Mouse (Mus musculus) myocyte (in vitro differentiated cells): ENCODE results near the gene Lrrc27. TPM values are rescaled to one million over a fixed set of nuclear protein-coding genes. Genes with fewer than 3 reads are reported as not detected.

Source experiments
- H3K27me3 ChIP-seq: one replicate; pipeline ENCODE4 v1.6.1; 2011; ENCODE audit not compliant: control insufficient read depth, insufficient read depth, insufficient read length
- H3K36me3 ChIP-seq: one replicate; pipeline ENCODE4 v1.6.1; 2011; ENCODE audit not compliant: control insufficient read depth, insufficient read depth
- H3K4me2 ChIP-seq: one replicate; pipeline ENCODE4 v1.6.1; 2011; ENCODE audit warnings: low read depth, control low read depth
- H3K4me3 ChIP-seq: one replicate; pipeline ENCODE4 v1.5.1; 2011; ENCODE audit warnings: mild to moderate bottlenecking, control low read depth, moderate library complexity
- H3K79me2 ChIP-seq: one replicate; pipeline ENCODE4 v1.6.1; 2011; ENCODE audit not compliant: control insufficient read depth, insufficient read depth
- H3ac ChIP-seq: one replicate; pipeline ENCODE4 v1.6.1; 2011; ENCODE audit not compliant: control insufficient read depth, insufficient read length
- CEBPB ChIP-seq: IDR thresholded peaks from 2 replicates; pipeline ENCODE4 v1.6.1; 2011; ENCODE audit warnings: mild to moderate bottlenecking, moderate library complexity; ENCODE audit not compliant: poor library complexity, insufficient read depth, severe bottlenecking
- E2F4 ChIP-seq: IDR thresholded peaks from one replicate; pipeline ENCODE4 v1.6.1; 2011; ENCODE audit warnings: mild to moderate bottlenecking, control low read depth, moderate library complexity; ENCODE audit not compliant: insufficient read depth
- MAX ChIP-seq: IDR thresholded peaks from one replicate; pipeline ENCODE4 v1.6.1; 2011; ENCODE audit warnings: low read depth, mild to moderate bottlenecking, control low read depth
- MYOD1 ChIP-seq, 3 experiments: IDR thresholded peaks; one replicate each; pipeline ENCODE4 v1.6.1; 2011; ENCODE audit warnings: control low read depth in 2 of 3, low read depth in 2 of 3, mild to moderate bottlenecking in 2 of 3, moderate library complexity in 1 of 3; ENCODE audit not compliant: insufficient read length in 2 of 3, control insufficient read depth in 1 of 3
- MYOG ChIP-seq, 3 experiments: IDR thresholded peaks; one replicate each; pipeline ENCODE4 v1.6.1; 2011; ENCODE audit warnings: control low read depth in 2 of 3, low read depth in 2 of 3, mild to moderate bottlenecking in 2 of 3; ENCODE audit not compliant: insufficient read length in 2 of 3, control insufficient read depth in 1 of 3, insufficient read depth in 1 of 3
- POLR2A ChIP-seq: IDR thresholded peaks from one replicate; pipeline ENCODE4 v1.6.1; 2011; ENCODE audit warnings: low read depth, mild to moderate bottlenecking, control low read depth, moderate library complexity; ENCODE audit not compliant: insufficient read length
- POLR2AphosphoS2 ChIP-seq: IDR thresholded peaks from one replicate; pipeline ENCODE4 v1.6.1; 2011; ENCODE audit warnings: low read depth, control low read depth; ENCODE audit not compliant: insufficient read length
- REST ChIP-seq: IDR thresholded peaks from one replicate; pipeline ENCODE4 v1.6.1; 2011; ENCODE audit warnings: mild to moderate bottlenecking, control low read depth, moderate library complexity; ENCODE audit not compliant: insufficient read depth, insufficient read length
- SRF ChIP-seq: IDR thresholded peaks from one replicate; pipeline ENCODE4 v1.6.1; 2011; ENCODE audit warnings: low read depth; ENCODE audit not compliant: control insufficient read depth, insufficient read length
- TCF12 ChIP-seq: IDR thresholded peaks from one replicate; pipeline ENCODE4 v1.6.1; 2011; ENCODE audit warnings: mild to moderate bottlenecking, control low read depth; ENCODE audit not compliant: poor library complexity, insufficient read depth, severe bottlenecking
- TCF3 ChIP-seq: IDR thresholded peaks from one replicate; pipeline ENCODE4 v1.6.1; 2011; ENCODE audit warnings: low read depth, control low read depth; ENCODE audit not compliant: insufficient read length
- USF1 ChIP-seq: IDR thresholded peaks from one replicate; pipeline ENCODE4 v1.6.1; 2011; ENCODE audit warnings: low read depth, mild to moderate bottlenecking, control low read depth, moderate library complexity
- polyA plus RNA-seq: library from polyadenylated mRNA; unstranded; fragments of >200 nt; fragmentation: generic; extraction: Trizol; gene quantifications from one replicate; pipeline ENCODE4 v1.2.1, GENCODE M21; 2012; ENCODE audit warnings: missing spikeins

Gene Lrrc27
- polyA plus RNA-seq, 1 experiment: 7.9 TPM

DNA sequence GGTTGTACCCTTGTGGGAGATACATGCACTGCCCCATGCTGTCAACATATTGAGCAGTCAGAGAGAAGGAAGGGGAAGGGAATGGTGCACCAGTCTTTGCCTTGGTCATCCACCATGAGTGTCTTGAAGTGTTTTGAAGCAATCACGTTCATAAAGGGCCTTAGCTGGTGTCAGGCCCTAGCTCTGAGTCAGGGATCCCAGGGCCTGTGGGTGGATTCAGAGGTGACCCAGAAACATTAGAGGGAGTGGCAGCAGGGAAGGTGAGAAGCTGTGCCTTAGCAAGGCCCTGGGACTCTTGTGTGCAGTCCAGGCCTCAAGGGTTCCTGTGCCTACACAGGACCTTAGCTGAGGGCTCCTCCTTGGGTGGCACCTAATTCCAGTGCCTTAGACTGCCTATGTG, 11.3 kb downstream of the Lrrc27 start:
- Histone ChIP-seq H3ac (no peak overlapping the region), H3K79me2 (no peaks in the 10 kb centered on the region), H3K4me3 (no peak overlapping the region), H3K27me3 (no peaks in the 10 kb centered on the region), H3K4me2 (no peak overlapping the region), H3K36me3 (no peaks in the 10 kb centered on the region)
- TF ChIP-seq E2F4 (no peak), MAX (no peak), USF1 (no peak), CEBPB (no peak), TCF12 (no peak), SRF (no peak), TCF3 (no peak), MYOD1 (IDR thresholded peaks at IDR 0.05; ENCODE audit: control insufficient read depth in 1 of 3, insufficient read length in 2 of 3, low read depth in 2 of 3) (no peak), REST (no peak), MYOG (IDR thresholded peaks at IDR 0.05; ENCODE audit: control insufficient read depth in 1 of 3, insufficient read depth in 1 of 3, insufficient read length in 2 of 3, low read depth in 2 of 3) (no peak), POLR2AphosphoS2 (no peak), POLR2A (no peak)

DNA sequence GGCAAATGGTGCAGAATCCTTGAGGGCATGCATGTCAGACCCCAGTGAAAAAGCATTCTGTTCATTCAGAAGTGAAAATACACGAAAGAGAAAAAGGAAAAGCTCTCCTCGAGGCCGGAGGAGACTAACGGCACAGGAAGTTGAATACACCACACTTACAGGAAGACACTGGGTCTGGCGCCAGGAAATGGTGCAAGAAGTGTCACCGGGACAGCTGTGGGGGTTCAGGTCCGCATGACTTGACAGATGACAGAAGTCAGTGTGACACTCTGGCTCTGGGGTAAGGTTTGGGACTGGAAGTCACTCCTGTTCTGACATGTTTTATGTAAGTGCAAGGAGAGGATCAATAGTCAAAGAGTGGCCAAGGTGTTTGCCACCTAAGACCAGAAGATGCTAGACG, 11.9 kb downstream of the Lrrc27 start:
- no peaks in the 10 kb centered on the region for H3K79me2 ChIP-seq
- H3K4me3 ChIP-seq: no peak overlapping the region
- no peaks in the 10 kb centered on the region for H3K27me3 ChIP-seq
- no peak overlapping the region for H3K4me2 ChIP-seq
- TF ChIP-seq POLR2A: no peak
- no peak for TF ChIP-seq USF1
- TF ChIP-seq TCF3: no peak
- no peak for TF ChIP-seq MAX
- no peak for TF ChIP-seq CEBPB
- H3K36me3 ChIP-seq: no peaks in the 10 kb centered on the region
- no peak overlapping the region for H3ac ChIP-seq

GRCm38 (mm10) chr7:139226416-139226815, 13.6 kb downstream of the Lrrc27 start:
- Histone ChIP-seq H3K79me2 (no peaks in the 10 kb centered on the region), H3ac (no peak overlapping the region), H3K4me3 (no peak overlapping the region), H3K36me3 (no peaks in the 10 kb centered on the region), H3K4me2 (no peak overlapping the region), H3K27me3 (no peaks in the 10 kb centered on the region)
- no peak for TF ChIP-seq MYOG (IDR thresholded peaks at IDR 0.05; ENCODE audit: control insufficient read depth in 1 of 3, insufficient read depth in 1 of 3, insufficient read length in 2 of 3, low read depth in 2 of 3)
- no peak for TF ChIP-seq CEBPB
- TF ChIP-seq E2F4: no peak
- TF ChIP-seq SRF: no peak
- TF ChIP-seq POLR2A: no peak
- no peak for TF ChIP-seq USF1
- no peak for TF ChIP-seq MAX
- no peak for TF ChIP-seq REST
- TF ChIP-seq MYOD1 (IDR thresholded peaks at IDR 0.05; ENCODE audit: control insufficient read depth in 1 of 3, insufficient read length in 2 of 3, low read depth in 2 of 3): no peak
- TF ChIP-seq TCF12: no peak
- no peak for TF ChIP-seq POLR2AphosphoS2
- TF ChIP-seq TCF3: no peak

DNA sequence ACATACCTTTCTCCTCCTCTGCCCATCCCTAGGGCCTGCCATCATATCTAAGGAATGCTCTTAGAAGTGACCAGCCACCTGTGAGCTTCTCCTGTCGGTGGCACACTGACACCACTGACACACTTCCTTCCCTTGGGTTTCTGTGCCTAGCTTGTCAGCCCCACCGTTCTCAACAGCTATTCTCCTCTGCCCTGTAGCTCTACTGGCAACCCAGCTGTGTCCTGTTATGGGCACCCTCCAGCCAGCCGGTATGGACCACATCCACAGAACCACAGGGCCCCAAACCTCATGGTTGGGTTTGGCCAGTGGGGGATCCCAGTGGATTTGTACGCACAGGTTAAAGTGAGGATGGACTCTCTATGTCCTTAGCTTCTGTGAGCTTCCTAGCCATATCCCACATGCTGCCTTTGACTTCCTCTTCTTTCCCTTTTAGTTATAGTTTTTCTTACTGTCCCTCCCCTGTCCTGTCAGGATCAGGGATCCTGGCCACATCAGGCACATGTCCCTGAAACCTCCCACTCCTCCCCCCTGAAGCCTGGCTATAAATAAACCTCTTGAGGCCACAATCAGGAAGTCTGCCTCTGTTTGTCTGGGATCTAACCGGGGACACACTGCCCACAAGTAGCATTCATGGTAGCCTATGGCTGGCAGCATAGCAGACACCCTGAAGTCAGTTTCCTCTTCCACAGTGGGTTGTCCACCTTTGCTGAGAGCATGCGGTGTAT, 15.8 kb downstream of the Lrrc27 start:
- Histone ChIP-seq H3K4me2 (no peak overlapping the region), H3K36me3 (no peaks in the 10 kb centered on the region), H3ac (no peak overlapping the region), H3K4me3 (no peak overlapping the region), H3K27me3 (no peaks in the 10 kb centered on the region), H3K79me2 (no peaks in the 10 kb centered on the region)
- TF ChIP-seq MYOD1 (IDR thresholded peaks at IDR 0.05; ENCODE audit: control insufficient read depth in 1 of 3, insufficient read length in 2 of 3, low read depth in 2 of 3) (no peak), SRF (no peak), REST (no peak), CEBPB (no peak), TCF3 (no peak), POLR2AphosphoS2 (no peak), POLR2A (no peak), USF1 (no peak), TCF12 (no peak), E2F4 (no peak), MAX (no peak), MYOG (IDR thresholded peaks at IDR 0.05; ENCODE audit: control insufficient read depth in 1 of 3, insufficient read depth in 1 of 3, insufficient read length in 2 of 3, low read depth in 2 of 3) (no peak)

DNA sequence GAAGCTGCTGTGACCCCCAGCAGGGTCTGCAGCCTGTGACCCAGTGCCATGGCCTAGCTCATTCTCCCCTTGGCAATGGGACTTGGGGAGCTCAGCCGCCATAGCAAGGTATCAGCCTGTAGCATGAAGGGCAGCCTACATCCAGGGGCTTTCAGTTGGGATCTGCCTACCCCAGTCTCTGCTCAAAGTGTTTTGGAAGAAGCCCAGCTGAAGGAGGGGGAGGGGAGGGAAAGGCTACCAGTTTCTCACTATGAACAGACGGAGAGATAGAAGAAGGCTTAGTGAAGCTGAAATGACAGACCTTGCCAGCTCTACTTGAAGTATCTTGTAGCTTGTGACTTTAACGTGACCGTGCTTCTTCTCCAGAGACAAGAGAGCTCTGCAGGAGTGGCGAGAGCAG, 17.0 kb downstream of the Lrrc27 start:
- no peak for TF ChIP-seq POLR2AphosphoS2
- TF ChIP-seq SRF: no peak
- no peak for TF ChIP-seq MAX
- TF ChIP-seq TCF3: no peak
- Histone ChIP-seq H3K79me2 (no peaks in the 10 kb centered on the region), H3K4me3 (no peak overlapping the region), H3K4me2 (no peak overlapping the region), H3K36me3 (no peaks in the 10 kb centered on the region), H3ac (no peak overlapping the region), H3K27me3 (no peaks in the 10 kb centered on the region)
